Mouse (Mus musculus): ENCODE data around the gene Gm6169. TPM values are rescaled to one million over a fixed set of nuclear protein-coding genes. Genes with fewer than 3 reads are reported as not detected.

The Gm6169 gene
- total and polyA plus RNA-seq, 3 experiments, result 3.9 to 17.6 (median 4.4) TPM

DNA sequence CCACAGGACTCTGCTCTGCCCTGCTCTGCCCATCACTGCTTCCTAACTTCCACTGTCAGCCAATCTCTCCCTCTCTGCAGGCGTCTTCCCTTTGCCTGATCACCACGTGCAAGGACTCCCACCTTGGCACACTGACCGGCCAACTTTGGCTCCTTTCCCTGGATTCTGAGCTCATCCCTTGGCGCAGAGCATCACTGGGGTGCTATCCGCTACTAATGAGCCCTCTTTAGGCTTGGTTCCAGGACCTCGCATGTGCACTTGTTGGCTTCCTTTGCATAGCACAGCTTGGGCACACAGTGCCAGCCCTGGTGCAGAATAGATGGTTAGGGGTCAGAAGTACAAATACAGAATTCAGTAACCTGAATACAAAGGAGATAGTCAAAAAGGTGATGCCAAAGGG, 47.9 kb downstream of the Gm6169 start:
- Histone ChIP-seq H3K9me3 (replicated peaks; ENCODE audit: low read length) (no peaks in the 10 kb centered on the region), H3K9ac (ENCODE audit: insufficient read depth, low read depth) (no peak overlapping the region), H3K36me3 (replicated peaks in 1 of 2; ENCODE audit: control insufficient read depth in 1 of 2, insufficient read depth in 1 of 2, low read length in 1 of 2) (no peaks in the 10 kb centered on the region), H3K79me2 (replicated peaks; ENCODE audit: control insufficient read depth, extremely low read depth, insufficient read depth, poor library complexity, severe bottlenecking) (no peaks in the 10 kb centered on the region), H3K4me1 (ENCODE audit: control insufficient read depth in 1 of 2, insufficient read depth in 2 of 2) (no peaks in the 10 kb centered on the region), H3K27ac (ENCODE audit: insufficient read depth, low read depth) (no peak overlapping the region), H3K4me2 (ENCODE audit: insufficient read depth, low read depth, poor library complexity, severe bottlenecking) (no peak overlapping the region), H3K4me3 (replicated peaks in 1 of 3; ENCODE audit: low read depth in 2 of 3, low read length in 2 of 3, poor library complexity in 1 of 3) (no peak overlapping the region), H3K27me3 (replicated peaks) (no peaks in the 10 kb centered on the region)
- dilution Hi-C loops (cut with MboI; ENCODE audit: extremely low pct_ligation_motif_present, extremely low pct_unique_long_range_greater_than_20kb, low sequenced_read_pairs) (no loop called here), in situ Hi-C loops (cut with MboI; ENCODE audit: low pct_ligation_motif_present, low pct_unique_long_range_greater_than_20kb, low sequenced_read_pairs) (no loop called here)
- no peak for DNase-seq (ENCODE audit: extremely low read depth)
- no peak for TF ChIP-seq ZKSCAN1 (IDR thresholded peaks at IDR 0.05; ENCODE audit: borderline replicate concordance, low read depth, low read length)
- TF ChIP-seq CTCF (conservative IDR thresholded peaks at IDR 0.05 in 1 of 2, IDR thresholded peaks at IDR 0.05 in 1 of 2; ENCODE audit: low read depth in 2 of 2, low read length in 2 of 2), result no peak
- TF ChIP-seq POLR2A (IDR thresholded peaks at IDR 0.05; ENCODE audit: low read depth, low read length), result no peak
- TF ChIP-seq NRF1 (IDR thresholded peaks at IDR 0.05; ENCODE audit: low read depth, low read length), result no peak
- no peak for TF ChIP-seq JUND (conservative IDR thresholded peaks at IDR 0.05; ENCODE audit: low read depth, low read length)
- TF ChIP-seq BHLHE40 (IDR thresholded peaks at IDR 0.05; ENCODE audit: low read depth, low read length), result no peak
- TF ChIP-seq TCF12 (IDR thresholded peaks at IDR 0.05; ENCODE audit: low read depth, low read length), result no peak
- TF ChIP-seq ELF1 (IDR thresholded peaks at IDR 0.05; ENCODE audit: low read depth, low read length), result no peak
- no peak for TF ChIP-seq TBP (conservative IDR thresholded peaks at IDR 0.05; ENCODE audit: low read depth, low read length)
- TF ChIP-seq RAD21 (IDR thresholded peaks at IDR 0.05; ENCODE audit: low read depth, low read length), result no peak
- no peak for TF ChIP-seq MEF2A (IDR thresholded peaks at IDR 0.05; ENCODE audit: borderline replicate concordance, low read depth, low read length)
- TF ChIP-seq MAZ (IDR thresholded peaks at IDR 0.05; ENCODE audit: low read depth, low read length), result no peak
- no peak for TF ChIP-seq KAT2A (IDR thresholded peaks at IDR 0.05; ENCODE audit: insufficient replicate concordance, low read length)

Other genes with a start within 250 kb of the Gm6169 start
- not detected in 2 replicates for gene Gcnt4, start 174.5 kb downstream of the Gm6169 start, total RNA-seq (2012; rRNA removed)
- not detected in 2 replicates for gene Gcnt4, start 174.5 kb downstream of the Gm6169 start, total RNA-seq (2014; rRNA removed)
- gene Gcnt4, start 174.5 kb downstream of the Gm6169 start, polyA plus RNA-seq (2012; ENCODE audit: insufficient read length, low read depth), result not detected in 2 replicates
- not detected in 2 replicates for gene 1700029F12Rik, start 64.9 kb downstream of the Gm6169 start, total RNA-seq (2012; rRNA removed)
- not detected in 2 replicates for gene 1700029F12Rik, start 64.9 kb downstream of the Gm6169 start, total RNA-seq (2014; rRNA removed)
- not detected in 2 replicates for gene 1700029F12Rik, start 64.9 kb downstream of the Gm6169 start, polyA plus RNA-seq (2012; ENCODE audit: insufficient read length, low read depth)
- gene Fam169a, start 32.0 kb downstream of the Gm6169 start, total RNA-seq (2012; rRNA removed), result 0.42 and 0.55 TPM in 2 replicates
- not detected in 2 replicates for gene Fam169a, start 32.0 kb downstream of the Gm6169 start, total RNA-seq (2014; rRNA removed)
- 0.64 and 0.79 TPM in 2 replicates for gene Fam169a, start 32.0 kb downstream of the Gm6169 start, polyA plus RNA-seq (2012; ENCODE audit: insufficient read length, low read depth)
- 34.8 and 38.0 TPM in 2 replicates for gene Gfm2, start 38.7 kb upstream of the Gm6169 start, total RNA-seq (2012; rRNA removed)
- 35.5 and 40.3 TPM in 2 replicates for gene Gfm2, start 38.7 kb upstream of the Gm6169 start, total RNA-seq (2014; rRNA removed)
- 37.4 and 42.1 TPM in 2 replicates for gene Gfm2, start 38.7 kb upstream of the Gm6169 start, polyA plus RNA-seq (2012; ENCODE audit: insufficient read length, low read depth)
- gene Nsa2, start 38.7 kb upstream of the Gm6169 start, total RNA-seq (2012; rRNA removed), result 152 and 159 TPM in 2 replicates
- gene Nsa2, start 38.7 kb upstream of the Gm6169 start, total RNA-seq (2014; rRNA removed), result 126 and 138 TPM in 2 replicates
- gene Nsa2, start 38.7 kb upstream of the Gm6169 start, polyA plus RNA-seq (2012; ENCODE audit: insufficient read length, low read depth), result 305 and 312 TPM in 2 replicates
- gene Hexb, start 99.1 kb upstream of the Gm6169 start, total RNA-seq (2012; rRNA removed), result 26.2 and 31.0 TPM in 2 replicates
- 75.7 and 80.9 TPM in 2 replicates for gene Hexb, start 99.1 kb upstream of the Gm6169 start, total RNA-seq (2014; rRNA removed)
- gene Hexb, start 99.1 kb upstream of the Gm6169 start, polyA plus RNA-seq (2012; ENCODE audit: insufficient read length, low read depth), result 36.8 and 37.9 TPM in 2 replicates
- gene Enc1, start 141.9 kb upstream of the Gm6169 start, total RNA-seq (2012; rRNA removed), result 3.7 and 3.9 TPM in 2 replicates
- gene Enc1, start 141.9 kb upstream of the Gm6169 start, total RNA-seq (2014; rRNA removed), result 5.5 and 6.4 TPM in 2 replicates
- gene Enc1, start 141.9 kb upstream of the Gm6169 start, polyA plus RNA-seq (2012; ENCODE audit: insufficient read length, low read depth), result 6.1 and 7.0 TPM in 2 replicates

All from CH12.LX (cell line).